Mouse (Mus musculus) spleen, adult 2 months (tissue): Measurements from ENCODE around the gene Cox6a1.

Experiments used
- CTCF ChIP-seq: fragments of 200-500 bp; IDR thresholded peaks from 2 replicates; pipeline ENCODE4 v1.5.1; 2011; ENCODE audit warnings: mild to moderate bottlenecking, inconsistent platforms; ENCODE audit not compliant: insufficient read depth, insufficient read length, insufficient replicate concordance; ENCODE audit errors: extremely low read depth
- POLR2A ChIP-seq: fragments of 200-500 bp; IDR thresholded peaks from 2 replicates; pipeline ENCODE4 v1.6.1; 2011; ENCODE audit warnings: low read depth, low read length, inconsistent platforms

DNA sequence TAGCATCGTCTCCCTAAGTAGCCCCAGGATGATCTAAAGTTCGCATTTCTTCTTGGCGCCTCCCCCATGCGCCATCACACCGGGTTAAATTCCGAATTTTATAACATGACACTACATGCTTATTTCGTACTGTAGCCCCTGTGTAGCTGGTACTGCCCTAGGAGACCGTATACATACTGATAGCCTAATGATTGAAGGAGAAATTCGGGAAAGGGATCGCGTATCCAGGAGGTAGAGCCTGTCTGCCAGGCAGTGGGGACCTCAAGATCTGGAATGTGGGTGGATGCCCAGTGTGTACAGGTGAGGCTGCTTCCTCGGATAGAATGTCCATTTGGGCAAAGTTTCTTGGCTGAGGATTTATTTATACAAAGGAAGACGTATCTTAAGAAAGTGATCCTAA, 47.2 kb downstream of the Cox6a1 start:
- TF ChIP-seq CTCF: no peak
- no peak for TF ChIP-seq POLR2A
